Mouse (Mus musculus) olfactory bulb, adult 2 months (tissue): ENCODE measurements around the gene Tppp3. TPM values are rescaled to one million over a fixed set of nuclear protein-coding genes. Genes with fewer than 3 reads are reported as not detected.

Source experiments
- H3K27ac ChIP-seq: fragments of 200-500 bp; 2 replicates; pipeline ENCODE4 v1.5.1; 2012; ENCODE audit warnings: low read depth, low read length; ENCODE audit not compliant: insufficient read depth
- H3K4me1 ChIP-seq: fragments of 200-500 bp; 2 replicates; pipeline ENCODE4 v1.6.1; 2012; ENCODE audit warnings: low read length; ENCODE audit not compliant: control insufficient read depth, insufficient read depth
- H3K4me3 ChIP-seq: fragments of 200-500 bp; 2 replicates; pipeline ENCODE4 v1.5.1; 2012; ENCODE audit warnings: mild to moderate bottlenecking, low read depth, low read length, moderate library complexity; ENCODE audit not compliant: insufficient read depth
- CTCF ChIP-seq: fragments of 200-500 bp; IDR thresholded peaks from 2 replicates; pipeline ENCODE4 v1.5.1; 2012; ENCODE audit warnings: low read depth, mild to moderate bottlenecking, low read length, moderate library complexity; ENCODE audit not compliant: insufficient read depth
- POLR2A ChIP-seq: fragments of 200-500 bp; IDR thresholded peaks from 2 replicates; pipeline ENCODE4 v1.6.1; 2012; ENCODE audit warnings: mild to moderate bottlenecking, low read depth, low read length, moderate library complexity; ENCODE audit not compliant: insufficient read depth
- WGBS: fragments of 180-500 bp; shearing (Covaris S2); methylation state at CpG from one replicate; pipeline ENCODE4 v1.1.7; 2018; 5-methylcytosine and 5-hydroxymethylcytosine counted together
- polyA plus RNA-seq: library from polyadenylated mRNA; stranded (reverse); fragments of >200 nt; gene quantifications from 2 replicates; pipeline ENCODE4 v1.2.4, GENCODE M21; 2012; ENCODE audit warnings: low replicate concordance; ENCODE audit not compliant: missing spikeins, insufficient read depth, insufficient read length

Gene Tppp3
- not detected in 2 replicates for polyA plus RNA-seq

- Histone ChIP-seq H3K27ac (no peak within 1 kb of the TSS), H3K4me3 (peak within 1 kb of the TSS; percentile 41), H3K4me1 (peaks cover 51% of the 10 kb centered on the region)
- TF ChIP-seq CTCF: no peak
- TF ChIP-seq POLR2A: 0 out of 2 replicates have a peak, but pooled peaks have one; percentile 30
- 22% methylated on average over 25 of the region's 25 CpGs for WGBS
Measured at GRCm38 (mm10) chr8:105471314-105472015, at the start of gene Tppp3. Gene Tppp3 (minus strand): TSS chr8:105471526.

GRCm38 (mm10) chr8:105521061-105521460, 49.7 kb upstream of the Tppp3 start:
- WGBS: 11% methylated on average over 3 of the region's 3 CpGs
- Histone ChIP-seq H3K27ac (no peak overlapping the region), H3K4me1 (peaks cover 13% of the 10 kb centered on the region), H3K4me3 (no peak overlapping the region)
- no peak for TF ChIP-seq CTCF
- TF ChIP-seq POLR2A: no peak

GRCm38 (mm10) chr8:105520521-105520920, 49.2 kb upstream of the Tppp3 start:
- 69% methylated on average over 5 of the region's 5 CpGs for WGBS
- H3K4me3 ChIP-seq: no peak overlapping the region
- H3K4me1 ChIP-seq: peaks cover 14% of the 10 kb centered on the region
- H3K27ac ChIP-seq: no peak overlapping the region
- TF ChIP-seq CTCF (no peak), POLR2A (no peak)

- no peak overlapping the region for H3K4me3 ChIP-seq
- TF ChIP-seq CTCF (no peak), POLR2A (no peak)
- H3K27ac ChIP-seq: no peak overlapping the region
- WGBS: 30% methylated on average over 2 of the region's 2 CpGs
- peaks cover 14% of the 10 kb centered on the region for H3K4me1 ChIP-seq
Measured at GRCm38 (mm10) chr8:105519591-105519990, 48.3 kb upstream of the Tppp3 start.

GRCm38 (mm10) chr8:105518436-105519313, 47.3 kb upstream of the Tppp3 start, which contains the start of gene Hsd11b2:
Gene Hsd11b2 (plus strand): TSS chr8:105518755.
- TF ChIP-seq CTCF (no peak), POLR2A (no peak)
- H3K4me1 ChIP-seq: peaks cover 14% of the 10 kb centered on the region
- peak within 1 kb of the TSS; percentile 19 for H3K4me3 ChIP-seq
- no peak within 1 kb of the TSS for H3K27ac ChIP-seq
- WGBS: 3% methylated on average over 66 of the region's 68 CpGs

GRCm38 (mm10) chr8:105517346-105517745, 46.0 kb upstream of the Tppp3 start:
- no peak overlapping the region for H3K27ac ChIP-seq
- no peak for TF ChIP-seq CTCF
- TF ChIP-seq POLR2A: no peak
- H3K4me1 ChIP-seq: peaks cover 14% of the 10 kb centered on the region
- H3K4me3 ChIP-seq: no peak overlapping the region
- 65% methylated on average over 8 of the region's 8 CpGs for WGBS

GRCm38 (mm10) chr8:105516018-105516645, 44.8 kb upstream of the Tppp3 start:
- no peak for TF ChIP-seq POLR2A
- TF ChIP-seq CTCF: peak; percentile 71
- H3K4me1 ChIP-seq: peaks cover 14% of the 10 kb centered on the region
- no peak overlapping the region for H3K27ac ChIP-seq
- no peak overlapping the region for H3K4me3 ChIP-seq
- 14% methylated on average over 12 of the region's 12 CpGs for WGBS

GRCm38 (mm10) chr8:105514656-105515055, 43.3 kb upstream of the Tppp3 start:
- H3K27ac ChIP-seq: no peak overlapping the region
- peaks cover 14% of the 10 kb centered on the region for H3K4me1 ChIP-seq
- no peak overlapping the region for H3K4me3 ChIP-seq
- TF ChIP-seq POLR2A: no peak
- no peak for TF ChIP-seq CTCF
- WGBS: 81% methylated on average over 5 of the region's 5 CpGs
